Mouse (Mus musculus) cerebellum, postnatal 4 days (tissue): Measurements from ENCODE around the gene Apbb2.

Experiments used
- DNase-seq, 2 experiments: peaks; one replicate each; pipeline ENCODE4 v3.0.0; 2022; ENCODE audit warnings: low spot score in 2 of 2, mixed read lengths in 1 of 2

The Apbb2 gene

GRCm38 (mm10) chr5:66518411-66519006, 100.1 kb downstream of the Apbb2 start:
- no peak for DNase-seq

DNA sequence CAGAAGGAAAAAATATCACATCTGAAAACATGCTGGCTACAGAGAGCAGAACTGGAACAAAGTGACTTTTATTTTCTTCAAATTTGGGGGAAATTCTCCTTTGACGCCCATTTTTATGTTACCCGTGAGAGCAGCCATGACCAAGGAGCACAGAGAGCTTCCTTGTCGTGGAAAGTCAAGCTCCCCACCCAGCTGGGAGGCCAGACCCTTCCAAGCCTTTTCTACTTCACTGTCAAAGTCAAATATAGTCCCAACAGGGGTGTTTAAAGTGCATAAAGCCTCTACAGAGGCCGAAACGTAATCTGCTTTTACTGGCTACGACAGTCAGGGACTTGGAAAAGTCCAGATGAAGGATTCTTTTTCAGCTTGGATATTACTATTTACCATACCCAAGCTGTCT, 101.1 kb downstream of the Apbb2 start:
- no peak for DNase-seq

GRCm38 (mm10) chr5:66516311-66516710, 102.3 kb downstream of the Apbb2 start:
- no peak for DNase-seq

GRCm38 (mm10) chr5:66515271-66515670, 103.3 kb downstream of the Apbb2 start:
- DNase-seq: no peak

- DNase-seq: no peak
Observed at GRCm38 (mm10) chr5:66514659-66515058, 103.9 kb downstream of the Apbb2 start.

GRCm38 (mm10) chr5:66513412-66513811, 105.2 kb downstream of the Apbb2 start:
- no peak for DNase-seq

DNA sequence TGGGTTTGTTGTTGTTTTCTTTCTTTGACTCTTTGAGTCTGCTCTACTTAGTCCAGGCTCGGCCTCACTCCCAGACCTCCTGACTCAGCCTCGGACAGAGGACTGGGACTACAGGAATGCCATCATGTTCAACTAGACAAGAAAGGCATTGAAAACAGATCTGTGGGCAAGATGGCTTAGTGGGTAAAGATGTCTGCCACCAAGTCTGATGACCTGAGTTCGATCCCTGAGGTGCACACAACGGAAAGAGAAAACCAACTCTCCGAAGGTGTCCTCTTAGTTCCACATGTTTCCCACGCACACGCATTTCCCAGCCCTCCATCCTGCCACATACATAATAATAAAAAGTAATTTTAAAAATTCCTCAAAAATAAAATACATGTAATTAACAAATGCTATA, 106.1 kb downstream of the Apbb2 start:
- no peak for DNase-seq

- DNase-seq: no peak
Observed at GRCm38 (mm10) chr5:66510716-66511115, 107.9 kb downstream of the Apbb2 start.

GRCm38 (mm10) chr5:66509151-66509550, 109.4 kb downstream of the Apbb2 start:
- no peak for DNase-seq

DNA sequence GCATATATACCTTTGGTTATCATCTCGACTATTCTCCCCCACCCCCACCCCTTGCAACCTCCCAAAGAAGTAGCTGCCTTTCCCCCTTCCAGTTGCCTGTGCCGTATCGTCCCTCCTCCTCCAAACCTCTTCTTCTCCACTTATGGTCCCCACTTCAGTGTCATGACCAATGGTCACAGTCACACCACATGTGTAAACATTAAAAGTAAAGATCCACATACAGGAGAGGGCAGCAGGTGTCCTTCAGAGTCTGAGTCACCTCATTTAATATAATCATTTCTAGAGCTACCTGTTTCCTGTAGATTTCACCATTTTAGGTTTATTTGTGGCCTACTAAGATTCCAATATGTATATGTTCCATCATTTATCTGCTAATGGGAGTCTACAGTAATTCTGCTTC, 113.0 kb downstream of the Apbb2 start:
- DNase-seq: no peak

- no peak for DNase-seq
Observed at GRCm38 (mm10) chr5:66505071-66505470, 113.5 kb downstream of the Apbb2 start.

GRCm38 (mm10) chr5:66504434-66504747, 114.2 kb downstream of the Apbb2 start:
- no peak for DNase-seq

GRCm38 (mm10) chr5:66503557-66504433, 114.8 kb downstream of the Apbb2 start:
- DNase-seq: no peak

DNA sequence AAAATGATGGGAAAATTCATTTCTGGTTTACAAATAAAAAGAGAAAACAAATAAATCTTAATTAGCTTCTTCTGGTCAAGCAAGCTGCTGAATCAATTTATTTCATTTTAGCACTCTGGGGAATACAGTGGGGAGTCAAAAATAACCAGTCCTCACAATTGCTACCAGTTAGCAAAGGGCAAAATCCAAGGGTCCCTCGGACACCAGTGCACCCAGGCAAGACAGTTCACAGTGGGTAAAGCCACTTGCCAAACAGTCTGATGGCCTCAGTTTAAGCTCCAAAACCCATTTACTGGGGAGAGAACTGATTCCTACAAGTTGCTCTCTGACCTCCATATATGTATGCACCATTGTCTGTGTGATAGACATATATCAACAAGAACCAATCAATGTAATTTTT, 115.6 kb downstream of the Apbb2 start:
- no peak for DNase-seq

- no peak for DNase-seq
Observed at GRCm38 (mm10) chr5:66499621-66500020, 119.0 kb downstream of the Apbb2 start.

GRCm38 (mm10) chr5:66498140-66498539, 120.4 kb downstream of the Apbb2 start:
- no peak for DNase-seq

GRCm38 (mm10) chr5:66497479-66498087, 121.0 kb downstream of the Apbb2 start:
- DNase-seq: no peak

DNA sequence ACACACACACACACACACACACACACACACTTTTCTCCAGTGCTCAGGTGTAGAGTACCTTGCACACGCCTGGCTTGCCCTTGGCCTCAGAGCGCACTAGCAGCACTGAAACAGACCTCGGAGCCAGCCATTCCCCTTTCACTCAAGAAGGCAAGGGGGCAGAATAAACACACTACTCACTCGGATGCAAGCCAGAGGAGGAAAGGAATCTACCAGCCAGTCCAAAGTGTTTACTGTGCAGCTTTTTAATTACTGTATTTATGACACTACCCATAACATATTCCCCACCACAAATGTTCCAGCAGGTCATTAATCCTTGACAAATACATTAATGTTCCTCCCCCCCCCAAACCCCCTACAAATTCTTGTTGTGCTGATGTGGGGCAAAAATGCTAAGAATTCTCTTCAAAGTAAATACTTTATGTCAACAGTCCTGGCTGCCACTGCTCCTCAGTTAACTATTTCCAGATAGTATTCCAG, 121.7 kb downstream of the Apbb2 start:
- no peak for DNase-seq

- no peak for DNase-seq
Observed at GRCm38 (mm10) chr5:66494651-66495050, 123.9 kb downstream of the Apbb2 start.

DNA sequence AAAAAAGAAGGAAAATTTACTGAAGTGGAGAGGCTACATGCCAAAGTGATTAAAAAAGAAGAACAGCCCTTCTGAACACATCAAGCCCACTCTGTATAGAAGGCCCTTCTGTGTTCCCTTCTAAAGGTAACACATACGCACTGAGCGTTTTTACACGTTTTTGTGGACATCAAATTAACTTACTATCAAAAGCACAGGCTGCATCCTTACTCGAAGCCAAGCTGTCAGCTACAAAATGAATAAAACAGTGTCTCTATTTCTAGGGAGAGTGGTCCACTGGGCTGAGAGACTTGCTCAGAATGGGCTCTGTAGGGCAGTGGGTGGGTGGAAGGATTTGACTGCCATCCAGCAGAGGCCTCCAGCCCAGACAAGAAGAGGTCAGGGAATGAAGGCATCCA, 126.0 kb downstream of the Apbb2 start:
- no peak for DNase-seq

GRCm38 (mm10) chr5:66491907-66492562, 126.5 kb downstream of the Apbb2 start:
- no peak for DNase-seq

- no peak for DNase-seq
Observed at GRCm38 (mm10) chr5:66486028-66486427, 132.6 kb downstream of the Apbb2 start.
